Mouse (Mus musculus) bone marrow macrophage, adult 2 months (primary cell): Measurements from ENCODE around the gene Wdr47. TPM values are rescaled to one million over a fixed set of nuclear protein-coding genes. Genes with fewer than 3 reads are reported as not detected.

Experiments used
- H3K27ac ChIP-seq: 2 replicates; pipeline ENCODE4 v1.5.1; 2012; ENCODE audit warnings: low read depth, low read length; ENCODE audit not compliant: insufficient read depth
- H3K4me1 ChIP-seq: 2 replicates; pipeline ENCODE4 v1.6.1; 2012; ENCODE audit warnings: low read length; ENCODE audit not compliant: control insufficient read depth, insufficient read depth
- H3K4me3 ChIP-seq: 2 replicates; pipeline ENCODE4 v1.5.1; 2012; ENCODE audit warnings: mild to moderate bottlenecking, low read length, moderate library complexity; ENCODE audit not compliant: insufficient read depth
- CTCF ChIP-seq: IDR thresholded peaks from 2 replicates; pipeline ENCODE4 v1.5.1; 2012; ENCODE audit warnings: low read depth, mild to moderate bottlenecking, low read length, moderate library complexity
- POLR2A ChIP-seq: IDR thresholded peaks from 2 replicates; pipeline ENCODE4 v1.6.1; 2012; ENCODE audit warnings: mild to moderate bottlenecking, low read depth, low read length, borderline replicate concordance
- polyA plus RNA-seq: library from polyadenylated mRNA; stranded (reverse); fragments of >200 nt; gene quantifications from 2 replicates; pipeline ENCODE4 v1.2.4, GENCODE M21; 2012; ENCODE audit not compliant: missing spikeins, insufficient read depth, insufficient read length

The Wdr47 gene
- polyA plus RNA-seq, 1 experiment: 7.2 TPM

DNA sequence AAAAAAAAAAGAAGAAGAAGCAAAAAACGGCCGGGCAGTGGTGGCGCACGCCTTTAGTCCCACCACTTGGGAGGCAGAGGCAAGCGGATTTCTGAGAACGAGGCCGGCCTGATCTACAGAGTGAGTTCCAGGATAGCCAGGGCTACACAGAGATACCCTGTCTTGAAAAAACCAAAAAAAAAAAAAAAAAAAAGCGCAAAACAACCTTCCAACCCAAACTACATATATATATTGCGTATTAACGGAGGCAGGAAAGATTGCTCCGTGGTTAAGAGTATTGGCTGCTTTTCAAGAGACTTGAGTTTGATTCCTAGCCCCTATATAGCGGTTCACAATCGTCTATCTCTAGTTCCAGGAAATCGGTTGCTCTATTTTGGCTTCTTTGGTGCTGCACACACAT is 20.3 kb upstream of the Wdr47 start:
- Histone ChIP-seq H3K27ac (no peak overlapping the region), H3K4me1 (peaks cover 16% of the 10 kb centered on the region), H3K4me3 (no peak overlapping the region)
- TF ChIP-seq POLR2A: no peak
- no peak for TF ChIP-seq CTCF

DNA sequence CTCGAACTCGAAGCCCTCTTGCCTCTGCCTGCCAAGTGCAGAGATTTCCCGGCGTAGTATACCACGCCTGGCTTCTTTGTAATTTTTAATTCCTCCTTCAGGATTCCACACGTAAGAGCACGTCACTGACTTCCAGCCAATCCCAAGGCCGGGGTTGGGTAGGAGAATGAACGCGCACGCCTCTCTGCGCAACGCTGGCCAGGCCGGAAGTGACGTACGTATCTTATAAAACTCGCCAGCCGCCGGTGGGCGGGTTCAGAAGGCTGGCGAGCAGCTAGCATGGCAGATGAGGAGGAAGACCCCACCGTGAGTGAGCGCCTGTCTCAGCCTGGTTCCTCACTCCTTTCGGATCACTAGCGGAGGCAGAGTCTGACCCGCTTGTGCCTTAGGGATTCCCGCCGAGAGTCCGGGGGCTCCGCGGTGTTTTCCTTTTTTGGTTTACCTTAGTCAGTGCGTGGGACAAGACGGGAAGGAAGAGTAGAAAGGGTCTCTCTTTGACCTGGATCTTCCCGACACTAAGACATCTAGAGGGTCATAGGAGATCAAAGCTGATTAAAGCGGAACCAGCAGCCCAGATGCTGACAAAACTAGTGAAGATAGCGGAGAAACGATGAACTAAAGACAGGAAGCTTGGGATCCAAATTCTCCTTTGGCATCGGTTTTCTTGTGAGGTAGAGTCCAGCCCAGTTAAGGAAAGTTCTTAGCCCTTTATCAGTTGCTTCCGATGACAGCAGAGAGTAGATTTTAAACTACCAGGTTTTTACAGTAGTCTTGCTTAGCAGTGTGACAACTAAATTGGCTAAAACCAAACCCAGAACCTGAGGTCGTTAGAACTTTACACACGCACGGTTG is 19.4 kb upstream of the Wdr47 start, which contains the start of gene Taf13:
Taf13 (plus strand) TSS at position 256 of the 852 bp plus-strand sequence.
- peak within 1 kb of the TSS; percentile 73 for H3K4me3 ChIP-seq
- peak; percentile 99 for TF ChIP-seq POLR2A
- TF ChIP-seq CTCF: no peak
- peak within 1 kb of the TSS; percentile 64 for H3K27ac ChIP-seq
- peaks cover 16% of the 10 kb centered on the region for H3K4me1 ChIP-seq

DNA sequence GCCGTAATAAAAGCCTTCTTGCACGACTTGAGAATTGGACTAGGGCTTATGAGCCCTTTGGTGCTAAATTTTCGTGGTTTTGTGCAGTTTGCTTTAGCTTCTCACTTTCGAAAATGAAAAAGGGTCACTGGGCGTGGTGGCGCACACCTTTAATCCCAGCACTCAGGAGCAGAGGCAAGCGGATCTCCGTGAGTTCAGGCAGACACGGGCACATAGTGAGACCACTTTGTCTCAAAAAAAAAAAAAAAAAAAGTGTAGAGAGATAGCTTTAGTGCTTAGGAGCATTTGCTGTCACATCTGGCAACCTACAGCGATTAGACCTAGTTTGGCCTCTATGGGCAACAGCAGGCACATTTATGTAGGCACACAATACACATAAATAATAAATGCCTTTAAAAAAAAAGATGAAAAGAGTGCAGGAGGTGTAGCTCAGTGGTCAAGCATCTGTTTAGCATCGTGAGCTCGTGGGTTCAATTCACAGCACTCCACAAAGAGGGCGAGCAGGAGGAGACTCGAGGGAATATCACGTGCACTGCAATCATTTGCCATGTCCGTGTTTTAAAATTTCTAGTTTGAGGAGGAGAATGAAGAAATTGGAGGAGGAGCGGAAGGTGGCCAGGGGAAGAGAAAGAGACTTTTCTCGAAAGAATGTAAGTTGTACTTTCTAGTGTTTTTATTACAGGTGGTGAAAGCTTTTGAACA is 18.6 kb upstream of the Wdr47 start:
- Histone ChIP-seq H3K27ac (no peak overlapping the region), H3K4me1 (peaks cover 16% of the 10 kb centered on the region), H3K4me3 (peak overlapping the region; percentile 73)
- TF ChIP-seq POLR2A (no peak), CTCF (no peak)

DNA sequence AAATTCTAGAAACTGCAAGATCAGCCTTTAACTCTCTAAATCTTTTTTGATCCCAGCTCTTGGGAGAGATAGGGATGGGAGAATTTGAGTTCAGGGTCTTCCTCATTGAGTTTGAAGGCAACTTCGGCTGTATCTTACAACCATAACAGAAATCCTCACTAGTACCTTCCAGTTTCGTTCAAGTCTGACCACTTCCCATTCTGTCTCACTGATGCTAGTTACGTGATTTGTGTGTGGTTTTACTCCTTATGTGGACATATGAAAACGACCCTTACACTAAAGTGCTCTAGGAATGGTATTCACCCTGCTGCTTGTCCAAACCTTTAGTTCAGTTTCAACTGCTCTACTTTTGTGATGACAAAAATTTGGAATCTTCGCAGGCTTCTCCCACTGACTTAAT is 17.1 kb upstream of the Wdr47 start:
- Histone ChIP-seq H3K27ac (no peak overlapping the region), H3K4me3 (no peak overlapping the region), H3K4me1 (peaks cover 16% of the 10 kb centered on the region)
- TF ChIP-seq CTCF (no peak), POLR2A (no peak)

DNA sequence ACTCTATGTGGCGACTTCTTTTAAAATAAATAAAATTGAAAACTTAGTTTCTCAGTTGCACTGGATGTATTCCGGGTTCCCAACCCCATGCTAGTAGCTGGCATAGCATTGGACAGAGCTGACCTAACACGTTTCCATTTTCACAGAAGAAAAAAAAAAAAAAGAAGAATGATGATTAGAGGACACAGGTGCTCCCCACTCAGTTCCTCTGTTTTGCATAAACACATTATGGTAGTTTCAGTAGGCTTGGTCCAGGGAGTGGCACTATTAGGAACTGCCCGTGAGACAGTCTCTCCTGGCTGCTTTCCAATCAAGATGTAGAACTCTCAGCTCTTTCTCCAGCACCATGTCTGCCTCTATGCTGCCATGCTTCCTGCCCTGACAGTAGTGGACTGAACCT is 6.5 kb upstream of the Wdr47 start:
- TF ChIP-seq POLR2A: no peak
- no peak for TF ChIP-seq CTCF
- H3K4me1 ChIP-seq: no peaks in the 10 kb centered on the region
- H3K4me3 ChIP-seq: no peak overlapping the region
- no peak overlapping the region for H3K27ac ChIP-seq

DNA sequence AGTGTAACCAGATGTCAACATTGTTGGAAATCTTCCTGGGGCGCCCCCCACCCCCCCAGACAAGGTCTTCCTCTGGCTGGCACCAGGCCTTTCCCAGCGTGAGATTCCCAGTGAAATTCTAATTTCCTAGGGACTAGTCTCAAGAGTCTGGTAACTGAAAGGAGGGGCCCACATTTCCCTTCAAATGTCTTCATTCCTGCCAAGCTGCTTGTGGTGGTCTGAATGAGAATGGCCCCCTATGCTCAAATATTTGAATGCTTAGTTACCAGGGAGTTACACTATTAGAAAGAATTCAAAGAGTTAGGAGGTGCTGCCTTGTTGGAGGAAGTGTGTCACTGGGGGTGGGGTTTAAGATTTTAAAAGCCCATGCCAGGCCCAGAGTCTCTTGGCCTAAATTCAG is 2.6 kb upstream of the Wdr47 start:
- Histone ChIP-seq H3K27ac (no peak overlapping the region), H3K4me1 (peaks cover 7% of the 10 kb centered on the region), H3K4me3 (no peak overlapping the region)
- no peak for TF ChIP-seq CTCF
- no peak for TF ChIP-seq POLR2A

DNA sequence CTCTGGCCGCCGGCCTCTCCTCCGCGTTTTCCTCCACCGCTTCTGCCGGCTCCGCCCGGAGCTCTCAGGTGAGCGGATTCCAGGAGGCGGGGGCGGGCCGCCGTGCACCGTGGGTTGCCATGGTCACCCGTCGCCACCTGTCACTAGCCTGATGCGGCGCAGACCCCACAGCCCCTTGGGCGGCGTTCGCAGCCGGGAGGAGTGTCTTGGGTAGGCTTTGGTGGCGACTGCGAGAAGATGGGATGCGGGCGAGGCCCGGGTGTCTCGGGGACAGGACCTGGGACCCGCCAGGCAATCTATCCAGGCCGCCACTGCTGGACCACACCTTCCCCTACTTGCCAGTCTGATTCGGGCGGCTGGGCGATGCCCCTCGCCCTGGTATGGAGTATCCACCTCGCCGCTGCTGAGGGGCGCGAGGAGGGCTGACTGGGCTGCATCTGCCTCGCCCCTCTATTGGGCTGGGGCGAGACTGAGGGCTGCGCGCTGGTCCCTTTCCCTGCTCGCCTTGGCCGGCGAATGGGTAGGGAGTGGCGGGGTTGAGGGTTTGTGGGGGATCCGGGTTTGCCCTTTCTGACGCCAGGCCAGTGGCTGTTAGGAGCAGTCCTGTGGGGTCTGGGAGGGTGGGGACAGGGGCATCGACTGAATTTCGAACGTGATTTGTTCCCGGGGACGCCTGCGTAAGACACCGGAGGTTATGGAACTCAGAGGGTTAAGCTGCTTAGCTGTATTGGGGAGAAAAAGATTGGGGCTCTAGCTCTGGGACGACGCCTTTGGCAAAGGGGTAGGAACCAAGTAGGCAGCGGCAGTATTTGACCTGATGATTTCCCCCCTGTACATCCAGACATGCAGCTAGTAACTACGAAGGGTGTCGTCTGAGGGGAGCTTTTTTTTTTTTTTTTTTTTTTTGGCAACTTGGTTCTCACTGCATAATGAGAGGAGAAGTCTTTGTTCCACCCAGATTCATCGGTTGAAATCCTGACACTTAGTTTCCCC is 747 bp downstream of the Wdr47 start:
- TF ChIP-seq CTCF (no peak), POLR2A (no peak)
- Histone ChIP-seq H3K27ac (no peak overlapping the region), H3K4me1 (peaks cover 7% of the 10 kb centered on the region), H3K4me3 (peak overlapping the region; percentile 96)

GRCm38 (mm10) chr3:108608906-108609305 is 17.8 kb downstream of the Wdr47 start:
- no peak for TF ChIP-seq CTCF
- TF ChIP-seq POLR2A: no peak
- H3K27ac ChIP-seq: peak overlapping the region; percentile 9; the same call in 1 of the 2 replicates

GRCm38 (mm10) chr3:108634761-108635160 is 43.7 kb downstream of the Wdr47 start:
- no peak for TF ChIP-seq POLR2A
- TF ChIP-seq CTCF: no peak
- no peak overlapping the region for H3K4me3 ChIP-seq
- no peak overlapping the region for H3K27ac ChIP-seq
- no peaks in the 10 kb centered on the region for H3K4me1 ChIP-seq

More at GRCm38 (mm10) chr3:108608906-108609305, 17.8 kb downstream of the Wdr47 start:
- no peak overlapping the region for H3K4me3 ChIP-seq
- peaks cover 10% of the 10 kb centered on the region for H3K4me1 ChIP-seq
